Mouse (Mus musculus) small intestine, adult 2 months (tissue): ENCODE measurements around the gene Gm13030.

Experiments used
- CTCF ChIP-seq: fragments of 200-500 bp; IDR thresholded peaks from 2 replicates; pipeline ENCODE4 v1.5.1; 2012; ENCODE audit warnings: low read depth, mild to moderate bottlenecking, control low read depth, inconsistent platforms, low read length, moderate library complexity, mixed read lengths; ENCODE audit not compliant: insufficient replicate concordance, insufficient read length; ENCODE audit errors: extremely low read depth
- POLR2A ChIP-seq: fragments of 200-500 bp; IDR thresholded peaks from 2 replicates; pipeline ENCODE4 v1.6.1; 2012; ENCODE audit warnings: low read depth, mild to moderate bottlenecking, control low read depth, inconsistent platforms, low read length, moderate library complexity

DNA sequence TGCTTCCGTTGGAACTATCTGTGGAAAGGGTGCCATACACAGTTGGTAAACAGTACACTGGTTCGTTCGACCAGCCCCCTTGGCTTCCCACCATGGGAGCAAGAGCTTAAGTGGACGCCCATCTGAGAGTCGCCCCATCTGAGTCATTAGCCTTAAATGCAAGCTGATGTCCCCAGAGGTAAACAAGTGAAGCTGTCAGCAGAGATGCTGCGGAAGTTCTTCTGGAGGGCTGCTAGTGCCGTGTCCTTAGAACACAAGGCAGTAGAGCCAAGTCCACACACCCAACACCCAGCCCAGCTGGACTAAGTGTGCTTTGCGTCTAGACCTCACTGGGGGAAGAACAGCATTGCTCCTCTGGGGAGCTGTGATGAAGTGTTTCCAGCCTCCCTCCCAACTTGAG is 15.9 kb upstream of the Gm13030 start:
- TF ChIP-seq POLR2A = no peak
- no peak for TF ChIP-seq CTCF
